Mouse (Mus musculus) cerebellum, adult 2 months (tissue): Measurements from ENCODE around the gene Zfp146.

Source experiments
- CTCF ChIP-seq: fragments of 200-500 bp; IDR thresholded peaks from 2 replicates; pipeline ENCODE4 v1.5.1; 2011; ENCODE audit warnings: low read depth, mild to moderate bottlenecking, control low read depth, low read length, moderate library complexity, borderline replicate concordance; ENCODE audit not compliant: insufficient read depth
- POLR2A ChIP-seq: fragments of 200-500 bp; IDR thresholded peaks from 2 replicates; pipeline ENCODE4 v1.6.1; 2011; ENCODE audit warnings: low read length, control low read depth, borderline replicate concordance; ENCODE audit not compliant: insufficient read depth

- TF ChIP-seq CTCF (no peak), POLR2A (no peak)
Observed at GRCm38 (mm10) chr7:30184641-30185348, 15.2 kb upstream of the Zfp146 start.
